Mouse (Mus musculus): Measurements from ENCODE around the gene Epb41l2.

The Epb41l2 gene

GRCm38 (mm10) chr10:25365708-25366107, 6.1 kb downstream of the Epb41l2 start:
- DNase-seq: no peak

GRCm38 (mm10) chr10:25366691-25367090, 7.1 kb downstream of the Epb41l2 start:
- no peak for DNase-seq

GRCm38 (mm10) chr10:25368928-25369327, 9.3 kb downstream of the Epb41l2 start:
- DNase-seq: no peak

GRCm38 (mm10) chr10:25369691-25370090, 10.1 kb downstream of the Epb41l2 start:
- no peak for DNase-seq

GRCm38 (mm10) chr10:25371336-25371735, 11.7 kb downstream of the Epb41l2 start:
- DNase-seq: no peak

GRCm38 (mm10) chr10:25371915-25372371, 12.3 kb downstream of the Epb41l2 start:
- no peak for DNase-seq

GRCm38 (mm10) chr10:25372510-25373148, 13.0 kb downstream of the Epb41l2 start:
- DNase-seq: no peak

- DNase-seq: no peak
Observed at GRCm38 (mm10) chr10:25375036-25375435, 15.4 kb downstream of the Epb41l2 start.

GRCm38 (mm10) chr10:25380746-25381481, 21.3 kb downstream of the Epb41l2 start:
- DNase-seq: no peak

GRCm38 (mm10) chr10:25381951-25382350, 22.4 kb downstream of the Epb41l2 start:
- no peak for DNase-seq

- no peak for DNase-seq
Observed at GRCm38 (mm10) chr10:25383171-25383570, 23.6 kb downstream of the Epb41l2 start.

- no peak for DNase-seq
Observed at GRCm38 (mm10) chr10:25384391-25384790, 24.8 kb downstream of the Epb41l2 start.

GRCm38 (mm10) chr10:25385811-25386580, 26.4 kb downstream of the Epb41l2 start:
- no peak for DNase-seq

- no peak for DNase-seq
Observed at GRCm38 (mm10) chr10:25386868-25387267, 27.3 kb downstream of the Epb41l2 start.

- DNase-seq: no peak
Observed at GRCm38 (mm10) chr10:25387268-25387667, 27.7 kb downstream of the Epb41l2 start.

- DNase-seq: no peak
Observed at GRCm38 (mm10) chr10:25392786-25393185, 33.2 kb downstream of the Epb41l2 start.

GRCm38 (mm10) chr10:25393721-25394120, 34.1 kb downstream of the Epb41l2 start:
- no peak for DNase-seq

- no peak for DNase-seq
Observed at GRCm38 (mm10) chr10:25395236-25395886, 35.8 kb downstream of the Epb41l2 start.

- DNase-seq: no peak
Observed at GRCm38 (mm10) chr10:25396859-25397258, 37.3 kb downstream of the Epb41l2 start.

- no peak for DNase-seq
Observed at GRCm38 (mm10) chr10:25397767-25398690, 38.4 kb downstream of the Epb41l2 start.

- no peak for DNase-seq
Observed at GRCm38 (mm10) chr10:25399016-25399415, 39.4 kb downstream of the Epb41l2 start.

- no peak for DNase-seq
Observed at GRCm38 (mm10) chr10:25400076-25400475, 40.5 kb downstream of the Epb41l2 start.
